Mouse (Mus musculus) MEL (cell line): ENCODE measurements at regions not wholly inside any gene's neighbourhood (a gene's known extent, or its start where the extent isn't known, plus 50 kb on each side); places are given as distances from the start of the nearest gene placed in this dataset.

Experiments
- DNase-seq: peaks from one replicate; pipeline ENCODE4 v3.0.0; 2011; ENCODE audit warnings: low read depth, low spot score
- H3K27ac ChIP-seq: 2 replicates; pipeline ENCODE4 v1.5.1; 2012; ENCODE audit warnings: low read depth, mild to moderate bottlenecking, control low read depth, low read length, moderate library complexity; ENCODE audit not compliant: control insufficient read depth
- H3K27me3 ChIP-seq, 2 experiments: fragments of 150-350 bp in 1 of 2; sonication (generic) in 1 of 2; 2 replicates each; pipeline ENCODE4 v1.6.1; 2012; ENCODE audit warnings: low read length in 2 of 2, mild to moderate bottlenecking in 2 of 2, improper control_type of control experiment in 1 of 2, moderate library complexity in 1 of 2; ENCODE audit not compliant: insufficient read depth in 2 of 2, control insufficient read depth in 1 of 2
- H3K36me3 ChIP-seq, 2 experiments: 2 replicates each; pipeline ENCODE4 v1.6.1; 2012 to 2014; ENCODE audit warnings: low read length in 2 of 2, improper control_type of control experiment in 1 of 2, inconsistent platforms in 1 of 2, mild to moderate bottlenecking in 1 of 2; ENCODE audit not compliant: insufficient read depth in 2 of 2, control insufficient read depth in 1 of 2
- H3K4me1 ChIP-seq, 2 experiments: fragments of 150-350 bp in 1 of 2; sonication (generic) in 1 of 2; 2 replicates each; pipeline ENCODE4 v1.6.1; 2012; ENCODE audit warnings: low read length in 2 of 2, improper control_type of control experiment in 1 of 2, mild to moderate bottlenecking in 1 of 2; ENCODE audit not compliant: insufficient read depth in 2 of 2, control insufficient read depth in 1 of 2
- H3K4me3 ChIP-seq, 2 experiments: fragments of 150-350 bp in 1 of 2; sonication (generic) in 1 of 2; 2 replicates each; pipeline ENCODE4 v1.5.1; 2012; ENCODE audit warnings: low read depth in 2 of 2, low read length in 2 of 2, mild to moderate bottlenecking in 2 of 2, moderate library complexity in 2 of 2, control low read depth in 1 of 2, improper control_type of control experiment in 1 of 2; ENCODE audit not compliant: control insufficient read depth in 1 of 2, insufficient read depth in 1 of 2
- H3K79me2 ChIP-seq: 2 replicates; pipeline ENCODE4 v1.6.1; 2012; ENCODE audit warnings: mild to moderate bottlenecking, low read length, moderate library complexity; ENCODE audit not compliant: control insufficient read depth, poor library complexity, insufficient read depth
- H3K9ac ChIP-seq: 2 replicates; pipeline ENCODE4 v1.6.1; 2012; ENCODE audit warnings: low read depth, mild to moderate bottlenecking, control low read depth, low read length, moderate library complexity; ENCODE audit not compliant: control insufficient read depth, poor library complexity, severe bottlenecking
- H3K9me3 ChIP-seq: fragments of 150-350 bp; sonication (generic); replicated peaks from 2 replicates; pipeline ENCODE4 v1.6.1; 2012; ENCODE audit warnings: mild to moderate bottlenecking, low read length, improper control_type of control experiment, moderate library complexity; ENCODE audit not compliant: insufficient read depth
- BHLHE40 ChIP-seq: IDR thresholded peaks from 2 replicates; pipeline ENCODE4 v1.6.1; 2012; ENCODE audit warnings: low read depth, mild to moderate bottlenecking, inconsistent platforms, low read length, improper control_type of control experiment, borderline replicate concordance
- E2F4 ChIP-seq: IDR thresholded peaks from 2 replicates; pipeline ENCODE4 v1.6.1; 2011; ENCODE audit warnings: low read depth, low read length, improper control_type of control experiment, borderline replicate concordance
- ELF1 ChIP-seq: IDR thresholded peaks from 2 replicates; pipeline ENCODE4 v1.6.1; 2014; ENCODE audit warnings: low read depth, mild to moderate bottlenecking, inconsistent platforms, low read length, improper control_type of control experiment, moderate library complexity
- EP300 ChIP-seq, 2 experiments: IDR thresholded peaks; 2 replicates each; pipeline ENCODE4 v1.6.1; 2011; ENCODE audit warnings: improper control_type of control experiment in 2 of 2, low read length in 2 of 2, low read depth in 1 of 2, mild to moderate bottlenecking in 1 of 2
- HCFC1 ChIP-seq: IDR thresholded peaks from 2 replicates; pipeline ENCODE4 v1.6.1; 2012; ENCODE audit warnings: low read depth, mild to moderate bottlenecking, inconsistent platforms, low read length, improper control_type of control experiment, moderate library complexity
- JUND ChIP-seq: IDR thresholded peaks from 2 replicates; pipeline ENCODE4 v1.6.1; 2011; ENCODE audit warnings: low read depth, mild to moderate bottlenecking, improper control_type of control experiment, low read length
- MAZ ChIP-seq: IDR thresholded peaks from 2 replicates; pipeline ENCODE4 v1.6.1; 2012; ENCODE audit warnings: low read depth, mild to moderate bottlenecking, inconsistent platforms, low read length, improper control_type of control experiment
- MXI1 ChIP-seq: IDR thresholded peaks from 2 replicates; pipeline ENCODE4 v1.6.1; 2011; ENCODE audit warnings: mild to moderate bottlenecking, low read depth, low read length, improper control_type of control experiment
- MYB ChIP-seq: IDR thresholded peaks from 2 replicates; pipeline ENCODE4 v1.6.1; 2011; ENCODE audit warnings: mild to moderate bottlenecking, low read depth, low read length, improper control_type of control experiment
- NELFE ChIP-seq: IDR thresholded peaks from 2 replicates; pipeline ENCODE4 v1.6.1; 2011; ENCODE audit warnings: low read depth, low read length, improper control_type of control experiment
- NRF1 ChIP-seq: IDR thresholded peaks from 2 replicates; pipeline ENCODE4 v1.6.1; 2014; ENCODE audit warnings: low read depth, mild to moderate bottlenecking, inconsistent platforms, low read length, improper control_type of control experiment, moderate library complexity; ENCODE audit not compliant: poor library complexity, insufficient read depth, severe bottlenecking
- POLR2AphosphoS2 ChIP-seq: IDR thresholded peaks from 2 replicates; pipeline ENCODE4 v1.6.1; 2011; ENCODE audit warnings: low read length, improper control_type of control experiment
- POLR2AphosphoS5 ChIP-seq: IDR thresholded peaks from 2 replicates; pipeline ENCODE4 v1.6.1; 2012; ENCODE audit warnings: low read depth, borderline replicate concordance, mild to moderate bottlenecking, inconsistent platforms, low read length, moderate library complexity, mixed read lengths
- RAD21 ChIP-seq: IDR thresholded peaks from 2 replicates; pipeline ENCODE4 v1.6.1; 2011; ENCODE audit warnings: mild to moderate bottlenecking, low read depth, low read length, improper control_type of control experiment
- SIN3A ChIP-seq: IDR thresholded peaks from 2 replicates; pipeline ENCODE4 v1.6.1; 2012; ENCODE audit warnings: low read length, improper control_type of control experiment, inconsistent platforms
- SMC3 ChIP-seq: IDR thresholded peaks from 2 replicates; pipeline ENCODE4 v1.6.1; 2011; ENCODE audit warnings: low read depth, low read length, improper control_type of control experiment
- TBP ChIP-seq: IDR thresholded peaks from 2 replicates; pipeline ENCODE4 v1.8.0; 2011; ENCODE audit warnings: low read depth, low read length, improper control_type of control experiment
- USF1 ChIP-seq: IDR thresholded peaks from 2 replicates; pipeline ENCODE4 v1.6.1; 2014; ENCODE audit warnings: low read depth, mild to moderate bottlenecking, inconsistent platforms, low read length, improper control_type of control experiment, moderate library complexity
- ZC3H11A ChIP-seq: IDR thresholded peaks from 2 replicates; pipeline ENCODE4 v1.6.1; 2012; ENCODE audit warnings: low read depth, mild to moderate bottlenecking, inconsistent platforms, low read length, improper control_type of control experiment
- ZMIZ1 ChIP-seq: IDR thresholded peaks from 2 replicates; pipeline ENCODE4 v1.6.1; 2012; ENCODE audit warnings: low read depth, mild to moderate bottlenecking, inconsistent platforms, low read length, improper control_type of control experiment, moderate library complexity

DNA sequence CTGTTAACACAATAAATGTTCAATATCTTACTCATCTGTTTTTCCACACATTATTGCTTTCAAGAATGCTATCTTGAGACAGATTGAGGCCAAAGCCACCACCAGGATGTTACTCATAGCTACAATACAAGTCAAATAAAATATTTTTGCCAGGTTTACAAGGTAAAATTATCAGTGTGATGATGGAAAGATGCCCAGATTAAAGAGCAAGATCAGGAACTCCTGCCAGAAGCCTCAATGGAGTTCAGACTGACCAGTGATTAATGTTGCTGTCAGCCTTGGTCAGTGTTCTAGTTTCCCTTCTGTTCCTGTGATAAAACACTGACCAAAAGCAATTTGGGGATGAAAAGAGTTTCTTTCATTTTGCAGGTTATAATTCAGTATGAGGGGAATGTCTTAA, 1218.6 kb downstream of the Kcnt2 start:
- Histone ChIP-seq H3K79me2 (no peaks in the 10 kb centered on the region), H3K4me3 (no peak overlapping the region), H3K9ac (no peak overlapping the region), H3K27ac (no peak overlapping the region), H3K4me1 (no peaks in the 10 kb centered on the region), H3K27me3 (no peaks in the 10 kb centered on the region), H3K9me3 (no peaks in the 10 kb centered on the region), H3K36me3 (no peaks in the 10 kb centered on the region)
- TF ChIP-seq SMC3: no peak
- TF ChIP-seq EP300 (IDR thresholded peaks at IDR 0.05; ENCODE audit: low read depth in 1 of 2, low read length in 2 of 2): no peak
- no peak for TF ChIP-seq MYB
- no peak for TF ChIP-seq SIN3A
- no peak for TF ChIP-seq NRF1
- TF ChIP-seq ZC3H11A: no peak
- TF ChIP-seq NELFE: no peak
- no peak for TF ChIP-seq TBP
- TF ChIP-seq E2F4: no peak
- TF ChIP-seq HCFC1: no peak
- no peak for TF ChIP-seq JUND
- TF ChIP-seq USF1: no peak
- no peak for TF ChIP-seq MAZ
- no peak for TF ChIP-seq POLR2AphosphoS5
- TF ChIP-seq ELF1: no peak
- TF ChIP-seq BHLHE40: no peak
- TF ChIP-seq ZMIZ1: no peak
- no peak for TF ChIP-seq RAD21
- TF ChIP-seq MXI1: no peak
- no peak for TF ChIP-seq POLR2AphosphoS2
- no peak for DNase-seq
